Mouse (Mus musculus) cerebellum, postnatal 36 days (tissue): ENCODE measurements around the gene Ptprj.
A peak's percentile ranks its signal among the peaks of the same experiment; 100 is the strongest.

Experiments used
- DNase-seq, 2 experiments: peaks; one replicate each; pipeline ENCODE4 v3.0.0; 2021 to 2022; ENCODE audit warnings: mixed read lengths in 2 of 2

The Ptprj gene

GRCm38 (mm10) chr2:90576936-90577335 is 3.5 kb downstream of the Ptprj start:
- no peak for DNase-seq

GRCm38 (mm10) chr2:90576411-90576810 is 4.0 kb downstream of the Ptprj start:
- no peak for DNase-seq

GRCm38 (mm10) chr2:90575713-90576112 is 4.7 kb downstream of the Ptprj start:
- no peak for DNase-seq

- peak in 1 of 2 experiments; percentile 3 for DNase-seq
Observed at GRCm38 (mm10) chr2:90575116-90575515, 5.3 kb downstream of the Ptprj start.

- peak in 1 of 2 experiments; percentile 21 for DNase-seq
Observed at GRCm38 (mm10) chr2:90574536-90574935, 5.9 kb downstream of the Ptprj start.

GRCm38 (mm10) chr2:90573640-90574526 is 6.6 kb downstream of the Ptprj start:
- peak in 1 of 2 experiments; percentile 41 for DNase-seq

GRCm38 (mm10) chr2:90572126-90572525 is 8.3 kb downstream of the Ptprj start:
- peak in 1 of 2 experiments; percentile 16 for DNase-seq

GRCm38 (mm10) chr2:90571399-90571798 is 9.0 kb downstream of the Ptprj start:
- DNase-seq = peak in 1 of 2 experiments; percentile 17

- peak in 1 of 2 experiments; percentile 19 for DNase-seq
Observed at GRCm38 (mm10) chr2:90570871-90571270, 9.6 kb downstream of the Ptprj start.

- DNase-seq = peak; percentile 81 to 82
Observed at GRCm38 (mm10) chr2:90570216-90570615, 10.2 kb downstream of the Ptprj start.

- peak; percentile 56 to 70 for DNase-seq
Observed at GRCm38 (mm10) chr2:90568961-90569481, 11.4 kb downstream of the Ptprj start.

- DNase-seq = no peak
Observed at GRCm38 (mm10) chr2:90568091-90568490, 12.4 kb downstream of the Ptprj start.

GRCm38 (mm10) chr2:90566773-90567528 is 13.5 kb downstream of the Ptprj start:
- peak; percentile 77 for DNase-seq

- no peak for DNase-seq
Observed at GRCm38 (mm10) chr2:90566046-90566445, 14.4 kb downstream of the Ptprj start.

- DNase-seq = peak in 1 of 2 experiments; percentile 24
Observed at GRCm38 (mm10) chr2:90565192-90565929, 15.1 kb downstream of the Ptprj start.

GRCm38 (mm10) chr2:90564552-90564951 is 15.9 kb downstream of the Ptprj start:
- DNase-seq = no peak

- no peak for DNase-seq
Observed at GRCm38 (mm10) chr2:90563171-90563570, 17.3 kb downstream of the Ptprj start.

- no peak for DNase-seq
Observed at GRCm38 (mm10) chr2:90562126-90562670, 18.2 kb downstream of the Ptprj start.

- peak in 1 of 2 experiments; percentile 52 for DNase-seq
Observed at GRCm38 (mm10) chr2:90560197-90560843, 20.1 kb downstream of the Ptprj start.

- DNase-seq = no peak
Observed at GRCm38 (mm10) chr2:90559688-90560196, 20.7 kb downstream of the Ptprj start.

GRCm38 (mm10) chr2:90559015-90559687 is 21.3 kb downstream of the Ptprj start:
- no peak for DNase-seq
